Mouse (Mus musculus) liver, embryonic 16.5 days (tissue): ENCODE measurements around the gene Ubr1. TPM values are rescaled to one million over a fixed set of nuclear protein-coding genes. Genes with fewer than 3 reads are reported as not detected.

Experiments
- ATAC-seq: fragments of 200-750 bp; cut with Nextera tagmentation; 2 replicates; pipeline ENCODE4 v1.8.0; 2017; ENCODE audit warnings: low read depth, mild to moderate bottlenecking, moderate number of reproducible peaks, moderate library complexity
- H3K27ac ChIP-seq: fragments of 300-500 bp; sonication (generic); 2 replicates; pipeline ENCODE4 v1.5.1; 2014; ENCODE audit warnings: mild to moderate bottlenecking, low read length
- H3K27me3 ChIP-seq: fragments of 300-500 bp; sonication (generic); 2 replicates; pipeline ENCODE4 v1.6.1; 2014; ENCODE audit warnings: low read depth, low read length, mixed read lengths; ENCODE audit not compliant: control insufficient read depth, insufficient read depth
- H3K36me3 ChIP-seq: fragments of 300-500 bp; sonication (generic); 2 replicates; pipeline ENCODE4 v1.6.1; 2014; ENCODE audit warnings: mild to moderate bottlenecking; ENCODE audit not compliant: control insufficient read depth, insufficient read depth
- H3K4me1 ChIP-seq: fragments of 300-500 bp; sonication (generic); 2 replicates; pipeline ENCODE4 v1.6.1; 2014; ENCODE audit warnings: low read depth, low read length, mixed read lengths; ENCODE audit not compliant: control insufficient read depth
- H3K4me2 ChIP-seq: fragments of 300-500 bp; sonication (generic); 2 replicates; pipeline ENCODE4 v1.6.1; 2014; ENCODE audit warnings: low read depth, low read length, mixed read lengths
- H3K4me3 ChIP-seq: fragments of 300-500 bp; sonication (generic); 2 replicates; pipeline ENCODE4 v1.5.1; 2014; ENCODE audit warnings: low read depth, mild to moderate bottlenecking, low read length
- H3K9ac ChIP-seq: fragments of 300-500 bp; sonication (generic); 2 replicates; pipeline ENCODE4 v1.6.1; 2014; ENCODE audit warnings: low read depth, low read length
- H3K9me3 ChIP-seq: fragments of 300-500 bp; sonication (generic); replicated peaks from 2 replicates; pipeline ENCODE4 v1.6.1; 2016; ENCODE audit warnings: low read length; ENCODE audit not compliant: control insufficient read depth
- WGBS: fragments of 180-500 bp; shearing (Covaris S2); extraction: QIAGEN DNeasy Blood & Tissue Kit; methylation state at CpG from one replicate; pipeline ENCODE4 v1.1.7; 2014; ENCODE audit not compliant: insufficient replicate concordance; 5-methylcytosine and 5-hydroxymethylcytosine counted together
- polyA plus RNA-seq: library from polyadenylated mRNA; unstranded; fragments of >200 nt; fragmentation: Nextera tagmentation; extraction: Ambion mirVana; gene quantifications from 2 replicates; pipeline ENCODE4 v1.2.1, GENCODE M21; 2015

Gene Ubr1
- polyA plus RNA-seq, 1 experiment from 2014 or later, result 11.1 TPM

- Histone ChIP-seq H3K36me3 (no peaks in the 10 kb centered on the region), H3K9me3 (no peaks in the 10 kb centered on the region), H3K27me3 (no peaks in the 10 kb centered on the region), H3K27ac (no peak overlapping the region), H3K4me1 (peaks cover 11% of the 10 kb centered on the region), H3K4me3 (no peak overlapping the region), H3K9ac (no peak overlapping the region), H3K4me2 (no peak overlapping the region)
- ATAC-seq, result no peak
- WGBS, result 65% methylated on average over 3 of the region's 3 CpGs
Observed at GRCm38 (mm10) chr2:120853151-120853550, 117.4 kb downstream of the Ubr1 start.

GRCm38 (mm10) chr2:120852626-120853025, 117.9 kb downstream of the Ubr1 start:
- WGBS, result 8% methylated on average over 1 of the region's 1 CpGs
- Histone ChIP-seq H3K27ac (no peak overlapping the region), H3K36me3 (no peaks in the 10 kb centered on the region), H3K4me2 (no peak overlapping the region), H3K9me3 (no peaks in the 10 kb centered on the region), H3K27me3 (no peaks in the 10 kb centered on the region), H3K4me3 (no peak overlapping the region), H3K4me1 (peaks cover 11% of the 10 kb centered on the region), H3K9ac (no peak overlapping the region)
- ATAC-seq, result no peak

GRCm38 (mm10) chr2:120850424-120851082, 120.0 kb downstream of the Ubr1 start, which contains the start of gene Ttbk2:
Ttbk2 (minus strand) TSS chr2:120850604.
- peak; percentile 99 for ATAC-seq
- Histone ChIP-seq H3K27me3 (no peaks in the 10 kb centered on the region), H3K27ac (peak within 1 kb of the TSS; percentile 64), H3K36me3 (no peaks in the 10 kb centered on the region), H3K9ac (peak within 1 kb of the TSS; percentile 86), H3K4me3 (peak within 1 kb of the TSS; percentile 89), H3K4me1 (peaks cover 11% of the 10 kb centered on the region), H3K9me3 (no peaks in the 10 kb centered on the region), H3K4me2 (peak within 1 kb of the TSS; percentile 83)
- WGBS, result under 1% methylated on average over 39 of the region's 39 CpGs

GRCm38 (mm10) chr2:120849449-120850423, 120.8 kb downstream of the Ubr1 start, which contains the start of gene Cdan1:
Cdan1 (minus strand) TSS chr2:120850128.
- peak within 1 kb of the TSS; percentile 86 for H3K9ac ChIP-seq
- H3K9me3 ChIP-seq, result no peaks in the 10 kb centered on the region
- peaks cover 15% of the 10 kb centered on the region for H3K4me1 ChIP-seq
- no peaks in the 10 kb centered on the region for H3K36me3 ChIP-seq
- H3K27ac ChIP-seq, result peak within 1 kb of the TSS; percentile 64
- no peaks in the 10 kb centered on the region for H3K27me3 ChIP-seq
- peak within 1 kb of the TSS; percentile 89 for H3K4me3 ChIP-seq
- 1% methylated on average over 55 of the region's 71 CpGs for WGBS
- peak; percentile 61 for ATAC-seq
- peak within 1 kb of the TSS; percentile 83 for H3K4me2 ChIP-seq

GRCm38 (mm10) chr2:120845280-120845679, 125.2 kb downstream of the Ubr1 start:
- peaks cover 11% of the 10 kb centered on the region for H3K4me1 ChIP-seq
- no peak overlapping the region for H3K4me2 ChIP-seq
- no peak overlapping the region for H3K27ac ChIP-seq
- WGBS, result 69% methylated on average over 1 of the region's 1 CpGs
- no peaks in the 10 kb centered on the region for H3K9me3 ChIP-seq
- H3K9ac ChIP-seq, result no peak overlapping the region
- ATAC-seq, result no peak
- no peak overlapping the region for H3K4me3 ChIP-seq
- H3K27me3 ChIP-seq, result no peaks in the 10 kb centered on the region
- no peaks in the 10 kb centered on the region for H3K36me3 ChIP-seq

- WGBS, result 27% methylated on average over 4 of the region's 4 CpGs
- no peak for ATAC-seq
Observed at GRCm38 (mm10) chr2:120843990-120844389, 126.5 kb downstream of the Ubr1 start.

GRCm38 (mm10) chr2:120841211-120841610, 129.3 kb downstream of the Ubr1 start:
- peaks cover 4% of the 10 kb centered on the region; the same call in 1 of the 2 replicates for H3K4me1 ChIP-seq
- H3K4me3 ChIP-seq, result no peak overlapping the region
- no peaks in the 10 kb centered on the region for H3K27me3 ChIP-seq
- no peaks in the 10 kb centered on the region for H3K36me3 ChIP-seq
- 58% methylated on average over 1 of the region's 1 CpGs for WGBS
- H3K4me2 ChIP-seq, result no peak overlapping the region
- no peak overlapping the region for H3K9ac ChIP-seq
- H3K9me3 ChIP-seq, result no peaks in the 10 kb centered on the region
- H3K27ac ChIP-seq, result no peak overlapping the region
- no peak for ATAC-seq

More at GRCm38 (mm10) chr2:120843990-120844389, 126.5 kb downstream of the Ubr1 start:
- H3K27ac ChIP-seq, result no peak overlapping the region
- no peaks in the 10 kb centered on the region for H3K9me3 ChIP-seq
- no peaks in the 10 kb centered on the region for H3K27me3 ChIP-seq
- peaks cover 4% of the 10 kb centered on the region; the same call in 1 of the 2 replicates for H3K4me1 ChIP-seq
- H3K4me3 ChIP-seq, result no peak overlapping the region
- H3K36me3 ChIP-seq, result no peaks in the 10 kb centered on the region
- no peak overlapping the region for H3K4me2 ChIP-seq
- no peak overlapping the region for H3K9ac ChIP-seq

GRCm38 (mm10) chr2:120835167-120835566, 135.3 kb downstream of the Ubr1 start:
- H3K9me3 ChIP-seq, result no peaks in the 10 kb centered on the region
- no peaks in the 10 kb centered on the region for H3K4me1 ChIP-seq
- no peak overlapping the region for H3K4me2 ChIP-seq
- H3K9ac ChIP-seq, result no peak overlapping the region
- ATAC-seq, result no peak
- H3K36me3 ChIP-seq, result no peaks in the 10 kb centered on the region
- 69% methylated on average over 4 of the region's 4 CpGs for whole genome bisulfite sequencing
- no peak overlapping the region for H3K4me3 ChIP-seq
- no peak overlapping the region for H3K27ac ChIP-seq
- H3K27me3 ChIP-seq, result no peaks in the 10 kb centered on the region
